Mouse (Mus musculus): ENCODE measurements at regions not wholly inside any gene's neighbourhood (a gene's known extent, or its start where the extent isn't known, plus 50 kb on each side); places are given as distances from the start of the nearest gene placed in this dataset.
A peak's percentile ranks its signal among the peaks of the same experiment; 100 is the strongest.

GRCm38 (mm10) chr12:16189441-16189840 is 372.7 kb upstream of the Trib2 start:
- no peak for DNase-seq (ENCODE audit: low spot score in 2 of 2)

GRCm38 (mm10) chr12:16185976-16186515 is 369.3 kb upstream of the Trib2 start:
- no peak for DNase-seq (ENCODE audit: low spot score in 2 of 2)

- DNase-seq (ENCODE audit: low spot score in 2 of 2) = peak; percentile 38 to 65
These were observed 368.8 kb upstream of the Trib2 start for GRCm38 (mm10) chr12:16185431-16185923.

- DNase-seq (ENCODE audit: low spot score in 2 of 2) = no peak
These were observed 366.3 kb upstream of the Trib2 start for GRCm38 (mm10) chr12:16183055-16183454.

- DNase-seq (ENCODE audit: low spot score in 2 of 2) = no peak
These were observed 364.9 kb upstream of the Trib2 start for GRCm38 (mm10) chr12:16181599-16181998.

- DNase-seq (ENCODE audit: low spot score in 2 of 2) = no peak
These were observed 363.2 kb upstream of the Trib2 start for GRCm38 (mm10) chr12:16179897-16180296.

GRCm38 (mm10) chr12:16176326-16176725 is 359.6 kb upstream of the Trib2 start:
- DNase-seq (ENCODE audit: low spot score in 2 of 2) = no peak

- no peak for DNase-seq (ENCODE audit: low spot score in 2 of 2)
These were observed 355.5 kb upstream of the Trib2 start for GRCm38 (mm10) chr12:16172176-16172575.

GRCm38 (mm10) chr12:16171636-16172035 is 354.9 kb upstream of the Trib2 start:
- no peak for DNase-seq (ENCODE audit: low spot score in 2 of 2)

- DNase-seq (ENCODE audit: low spot score in 2 of 2) = no peak
These were observed 353.2 kb upstream of the Trib2 start for GRCm38 (mm10) chr12:16169781-16170535.

- no peak for DNase-seq (ENCODE audit: low spot score in 2 of 2)
These were observed 351.1 kb upstream of the Trib2 start for GRCm38 (mm10) chr12:16167793-16168343.

GRCm38 (mm10) chr12:16165126-16165525 is 348.4 kb upstream of the Trib2 start:
- DNase-seq (ENCODE audit: low spot score in 2 of 2) = no peak

GRCm38 (mm10) chr12:16161947-16162346 is 345.2 kb upstream of the Trib2 start:
- DNase-seq (ENCODE audit: low spot score in 2 of 2) = no peak

- DNase-seq (ENCODE audit: low spot score in 2 of 2) = no peak
These were observed 341.2 kb upstream of the Trib2 start for GRCm38 (mm10) chr12:16157896-16158295.

- DNase-seq (ENCODE audit: low spot score in 2 of 2) = no peak
These were observed 339.3 kb upstream of the Trib2 start for GRCm38 (mm10) chr12:16155791-16156558.

- DNase-seq (ENCODE audit: low spot score in 2 of 2) = no peak
These were observed 337.5 kb upstream of the Trib2 start for GRCm38 (mm10) chr12:16154256-16154655.

- DNase-seq (ENCODE audit: low spot score in 2 of 2) = no peak
These were observed 335.4 kb upstream of the Trib2 start for GRCm38 (mm10) chr12:16152108-16152507.

- DNase-seq (ENCODE audit: low spot score in 2 of 2) = no peak
These were observed 334.5 kb upstream of the Trib2 start for GRCm38 (mm10) chr12:16151170-16151702.

- DNase-seq (ENCODE audit: low spot score in 2 of 2) = no peak
These were observed 330.2 kb upstream of the Trib2 start for GRCm38 (mm10) chr12:16146919-16147318.

- no peak for DNase-seq (ENCODE audit: low spot score in 2 of 2)
These were observed 328.9 kb upstream of the Trib2 start for GRCm38 (mm10) chr12:16145621-16146020.

- no peak for DNase-seq (ENCODE audit: low spot score in 2 of 2)
These were observed 324.5 kb upstream of the Trib2 start for GRCm38 (mm10) chr12:16141193-16141592.

GRCm38 (mm10) chr12:16140511-16141110 is 323.9 kb upstream of the Trib2 start:
- DNase-seq (ENCODE audit: low spot score in 2 of 2) = no peak

Data from thymus, postnatal 10 days (tissue).